Mouse (Mus musculus) lung, adult 2 months (tissue): ENCODE results near the gene Tssk4.

Experiments used
- CTCF ChIP-seq: fragments of 200-500 bp; IDR thresholded peaks from 2 replicates; pipeline ENCODE4 v1.5.1; 2011; ENCODE audit warnings: mild to moderate bottlenecking, low read length, control low read depth; ENCODE audit not compliant: insufficient read depth
- POLR2A ChIP-seq: fragments of 200-500 bp; IDR thresholded peaks from 2 replicates; pipeline ENCODE4 v1.6.1; 2011; ENCODE audit warnings: low read depth, mild to moderate bottlenecking, control low read depth, low read length, borderline replicate concordance; ENCODE audit errors: extremely low read depth

DNA sequence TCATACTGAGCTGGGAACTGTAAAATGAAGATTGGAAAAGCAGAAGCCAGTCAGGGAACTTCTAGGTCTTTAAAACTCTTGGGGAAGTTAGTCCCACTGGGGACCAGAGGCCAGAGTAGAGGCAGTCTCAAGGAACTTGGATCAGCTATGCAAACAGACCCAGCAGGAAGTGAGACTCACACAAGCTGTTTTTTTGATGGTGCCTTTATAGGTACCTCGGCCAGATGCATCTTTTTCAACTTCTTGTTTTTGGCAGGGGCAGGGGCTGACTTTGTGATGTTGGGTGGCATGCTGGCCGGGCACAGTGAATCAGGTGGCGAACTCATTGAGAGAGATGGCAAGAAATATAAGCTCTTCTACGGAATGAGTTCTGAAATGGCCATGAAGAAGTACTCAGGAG, 27.6 kb downstream of the Tssk4 start:
- no peak for TF ChIP-seq POLR2A
- no peak for TF ChIP-seq CTCF
